In genomic region chr2:79597090-79597489, GRCm38 (mm10) we compare ENCODE assay signal across 14 mouse cellular contexts. TPM values are rescaled to one million over a fixed set of nuclear protein-coding genes. Genes with fewer than 3 reads are reported as not detected.
DNase-seq lines count a peak whose midpoint lies in the region; ATAC-seq and TF ChIP-seq lines count a peak whose summit lies in the region.
"Had no signal": no experiment of that assay in that cellular context is flagged by ENCODE, and none has a peak within 500 bp of the region (broad histone marks: within the 10 kb centered on the region; RNA-seq: fewer than 3 reads in every experiment).

No protein-coding gene starts in this region.

- H3K9ac ChIP-seq in heart, postnatal 0 days (replicated peaks; ENCODE audit: low read depth, low read length), result no peak overlapping the region
- no peak overlapping the region for H3K9ac ChIP-seq in stomach, embryonic 14.5 days (replicated peaks; ENCODE audit: low read depth, low read length)
- H3K9ac ChIP-seq in stomach, postnatal 0 days (ENCODE audit: low read length), result no peak overlapping the region
- H3K9ac ChIP-seq: hindbrain, embryonic 12.5 days; limb, embryonic 15.5 days had no signal

- H3K4me1 ChIP-seq in heart, postnatal 0 days (ENCODE audit: control insufficient read depth, insufficient read depth), result peaks cover 8% of the 10 kb centered on the region; the same call in 1 of the 2 replicates
- peaks cover 11% of the 10 kb centered on the region; the same call in 1 of the 2 replicates for H3K4me1 ChIP-seq in stomach, embryonic 14.5 days (ENCODE audit: control insufficient read depth, insufficient read depth, low read length)
- H3K4me1 ChIP-seq in stomach, postnatal 0 days (replicated peaks; ENCODE audit: control insufficient read depth, insufficient read depth), result peaks cover 4% of the 10 kb centered on the region; the same call in 1 of the 2 replicates
- H3K4me1 ChIP-seq: hindbrain, embryonic 12.5 days; limb, embryonic 15.5 days had no signal

- intact Hi-C loops in heart, postnatal 36 days (cut with DNase I), result loop anchor here (5.0 kb wide), 1 partner anchor 55 kb away; no protein-coding TSS in a partner anchor

- no peaks in the 10 kb centered on the region for H3K27me3 ChIP-seq in heart, postnatal 0 days (ENCODE audit: control insufficient read depth, insufficient read depth, low read length)
- no peaks in the 10 kb centered on the region for H3K27me3 ChIP-seq in stomach, embryonic 14.5 days (ENCODE audit: control insufficient read depth, insufficient read depth, low read length)
- H3K27me3 ChIP-seq in stomach, postnatal 0 days (ENCODE audit: control insufficient read depth, insufficient read depth, low read length), result no peaks in the 10 kb centered on the region
- H3K27me3 ChIP-seq: hindbrain, embryonic 12.5 days; limb, embryonic 15.5 days had no signal

- H3K9me3 ChIP-seq in heart, postnatal 0 days (replicated peaks; ENCODE audit: control insufficient read depth, low read length), result no peaks in the 10 kb centered on the region
- H3K9me3 ChIP-seq in stomach, embryonic 14.5 days (ENCODE audit: control insufficient read depth, low read depth, low read length), result no peaks in the 10 kb centered on the region
- H3K9me3 ChIP-seq in stomach, postnatal 0 days (ENCODE audit: control insufficient read depth, low read length), result no peaks in the 10 kb centered on the region
- H3K9me3 ChIP-seq: forebrain, embryonic 10.5 days; hindbrain, embryonic 12.5 days; limb, embryonic 15.5 days had no signal

- no peak for ATAC-seq in heart, postnatal 0 days (ENCODE audit: insufficient read depth, low read depth)
- no peak for ATAC-seq in stomach, embryonic 14.5 days (ENCODE audit: insufficient number of reproducible peaks, insufficient read depth, low FRiP score, low read depth)
- no peak for ATAC-seq in stomach, postnatal 0 days (ENCODE audit: low FRiP score, low TSS enrichment)
- ATAC-seq: intestine, embryonic 16.5 days had no signal

- 0 out of 2 replicates have a peak overlapping the region, but pooled peaks have one; percentile 4 for H3K27ac ChIP-seq in heart, postnatal 0 days (ENCODE audit: low read depth)
- 0 out of 2 replicates have a peak overlapping the region, but pooled peaks have one; percentile 1 for H3K27ac ChIP-seq in stomach, embryonic 14.5 days (ENCODE audit: low read length)
- H3K27ac ChIP-seq in stomach, postnatal 0 days (replicated peaks), result no peak overlapping the region
- H3K27ac ChIP-seq: forebrain, embryonic 10.5 days; hindbrain, embryonic 12.5 days; limb, embryonic 15.5 days had no signal

- H3K36me3 ChIP-seq in heart, postnatal 0 days (replicated peaks; ENCODE audit: control insufficient read depth, insufficient read depth, low read length), result no peaks in the 10 kb centered on the region
- no peaks in the 10 kb centered on the region for H3K36me3 ChIP-seq in stomach, embryonic 14.5 days (ENCODE audit: control insufficient read depth, insufficient read depth, low read length)
- no peaks in the 10 kb centered on the region for H3K36me3 ChIP-seq in stomach, postnatal 0 days (ENCODE audit: control insufficient read depth, insufficient read depth, low read length)
- H3K36me3 ChIP-seq: forebrain, embryonic 10.5 days; hindbrain, embryonic 12.5 days; limb, embryonic 15.5 days had no signal

- no peak overlapping the region for H3K4me2 ChIP-seq in heart, postnatal 0 days (ENCODE audit: low read depth, low read length)
- H3K4me2 ChIP-seq in stomach, embryonic 14.5 days (replicated peaks; ENCODE audit: low read depth, low read length), result no peak overlapping the region
- H3K4me2 ChIP-seq in stomach, postnatal 0 days (replicated peaks; ENCODE audit: low read depth), result no peak overlapping the region
- H3K4me2 ChIP-seq: hindbrain, embryonic 12.5 days; limb, embryonic 15.5 days had no signal

- DNase-seq in heart, postnatal 0 days (ENCODE audit: low spot score), result peak; percentile 54
- DNase-seq in heart, postnatal 36 days, result no peak
- no peak for DNase-seq in stomach, postnatal 0 days (ENCODE audit: low spot score)
- peak; percentile 20 for DNase-seq in brain, adult 2 months (ENCODE audit: low read depth, low spot score)
- DNase-seq in urinary bladder, postnatal 14 days (ENCODE audit: low spot score), result no peak
- no peak for DNase-seq in yolk sac, embryonic 10.5 days (ENCODE audit: low spot score)
- DNase-seq: adrenal gland, postnatal 25 days; lung, adult 18-20 months; thymus, adult 18-20 months had no signal

- H3K4me3 ChIP-seq in heart, postnatal 0 days (ENCODE audit: low read depth, low read length), result no peak overlapping the region
- no peak overlapping the region for H3K4me3 ChIP-seq in stomach, embryonic 14.5 days (ENCODE audit: low read depth, low read length)
- no peak overlapping the region for H3K4me3 ChIP-seq in stomach, postnatal 0 days (ENCODE audit: low read depth, low read length)
- H3K4me3 ChIP-seq: forebrain, embryonic 10.5 days; hindbrain, embryonic 12.5 days; limb, embryonic 15.5 days had no signal

- TF ChIP-seq EP300 in heart, postnatal 0 days (IDR thresholded peaks at IDR 0.05; ENCODE audit: low read depth), result no peak
- TF ChIP-seq EP300 in stomach, postnatal 0 days (optimal IDR thresholded peaks at IDR 0.05), result no peak

- TF ChIP-seq CTCF in heart, postnatal 0 days (IDR thresholded peaks at IDR 0.05; ENCODE audit: low read depth), result no peak
- TF ChIP-seq CTCF in stomach, postnatal 0 days (IDR thresholded peaks at IDR 0.05; ENCODE audit: low read depth), result no peak

RNA-seq across cellular contexts. Expression of gene Itprid2, which starts 38.1 kb away (rescaled TPM):
- total RNA-seq in heart, postnatal 0 days (2014; rRNA removed; ENCODE audit: low replicate concordance), result 10.5 and 11.6 TPM in 2 replicates
- 3.4 and 4.0 TPM in 2 replicates for polyA plus RNA-seq in heart, postnatal 0 days (2015; fragmentation: Nextera tagmentation; extraction: Ambion mirVana)
- total RNA-seq in heart, postnatal 36 days (2021), result 10 to 100 TPM; 22.6 to 23.0 TPM
- 22.2 and 24.6 TPM in 2 replicates for polyA plus RNA-seq in stomach, embryonic 14.5 days (2014; fragmentation: Nextera tagmentation; extraction: Ambion mirVana)
- 23.3 and 25.2 TPM in 2 replicates for polyA plus RNA-seq in stomach, postnatal 0 days (2015; fragmentation: Nextera tagmentation; extraction: Ambion mirVana)

Comparison
In these comparisons a context has a peak if more than half of its experiments do, and no peak if none do; other contexts are left out.
1. DNase-seq: peak in heart, postnatal 0 days (single experiment) and brain, adult 2 months (single experiment); none in heart, postnatal 36 days (0 of 2), stomach, postnatal 0 days (single experiment), urinary bladder, postnatal 14 days (single experiment) and yolk sac, embryonic 10.5 days (single experiment).